Mouse (Mus musculus): ENCODE measurements around the gene Tmem175.

Gene Tmem175

DNA sequence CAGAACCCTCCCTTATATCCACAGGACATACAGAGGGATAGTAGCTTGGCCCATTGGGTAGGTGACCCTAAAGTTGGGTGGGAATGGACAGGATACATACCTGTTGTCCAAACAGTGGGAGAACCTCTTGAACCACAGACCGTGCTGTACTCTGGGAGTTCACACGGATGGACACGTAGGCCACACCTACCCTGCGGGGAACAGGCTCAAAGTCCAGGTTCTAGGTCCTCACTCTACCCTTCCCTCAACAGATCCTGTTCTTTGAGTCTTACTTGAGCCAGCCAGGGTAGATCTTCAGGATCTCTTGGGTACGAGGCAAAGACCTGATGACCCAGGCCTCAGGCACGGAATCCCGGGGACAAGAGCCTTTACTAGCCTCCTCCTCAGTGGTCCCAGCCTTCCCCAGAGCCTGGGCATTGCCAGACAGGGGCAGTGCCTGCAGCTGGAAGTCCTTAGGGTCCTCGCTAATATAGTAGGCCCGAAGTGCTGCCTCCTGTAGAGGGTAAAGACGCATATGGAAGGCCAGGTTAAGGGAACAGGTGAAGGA lies 24.9 kb downstream of the Tmem175 start:
- no peak for DNase-seq

DNA sequence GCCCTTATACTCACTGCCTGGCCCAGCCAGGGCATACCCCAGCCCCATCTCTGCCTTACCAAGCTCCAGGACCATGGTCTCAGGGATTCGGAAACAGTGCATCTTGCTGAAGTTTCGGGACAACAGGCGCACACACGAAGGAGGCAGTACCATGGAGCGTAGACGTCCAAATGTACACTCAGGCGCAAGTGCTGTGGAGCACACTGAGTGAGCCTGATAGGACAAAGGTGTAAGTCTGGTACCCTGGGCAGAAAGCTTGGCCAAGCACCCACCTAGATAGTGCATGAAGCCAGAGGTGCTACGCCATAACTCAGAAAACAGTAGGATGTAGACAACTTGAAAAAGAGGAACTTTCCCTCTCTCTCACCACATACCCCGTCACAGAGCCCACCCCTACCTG lies 25.8 kb downstream of the Tmem175 start:
- no peak for DNase-seq

DNA sequence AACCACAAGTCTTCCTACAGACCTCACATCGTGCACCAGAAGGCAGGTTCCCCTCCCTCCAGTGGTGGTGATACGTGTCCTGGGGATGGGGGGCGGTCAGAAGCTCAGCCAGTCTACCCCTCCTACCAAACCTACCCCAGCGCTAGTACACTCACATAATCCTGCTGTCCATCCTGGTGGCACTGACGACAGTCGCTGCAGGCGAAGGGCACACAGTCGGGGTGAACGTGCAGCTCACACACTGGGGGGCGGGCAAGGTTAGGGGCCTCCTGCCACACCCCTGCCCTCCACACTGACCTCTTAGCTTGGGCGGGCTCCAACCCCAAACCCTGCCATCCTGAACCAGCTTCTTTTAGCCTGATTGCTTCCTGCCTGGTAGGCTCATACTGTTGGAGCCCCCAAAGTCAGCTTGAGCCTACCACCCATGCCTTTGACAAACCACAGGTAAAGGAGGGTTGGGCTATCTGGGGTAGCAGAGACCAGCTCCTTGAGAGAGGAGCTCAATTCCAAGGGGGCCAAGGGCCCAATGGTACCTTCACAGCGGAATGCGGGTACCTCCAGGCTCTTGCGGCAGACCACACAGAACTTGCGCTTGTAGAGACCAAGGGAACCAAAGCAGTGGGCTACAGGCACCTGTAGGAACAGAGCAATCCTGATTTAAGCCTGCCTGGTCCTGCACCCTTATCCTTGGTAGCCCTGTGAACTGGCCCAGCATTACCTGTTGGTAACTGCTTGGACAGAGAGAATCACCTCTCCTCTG lies 26.5 kb downstream of the Tmem175 start:
- DNase-seq = no peak

DNA sequence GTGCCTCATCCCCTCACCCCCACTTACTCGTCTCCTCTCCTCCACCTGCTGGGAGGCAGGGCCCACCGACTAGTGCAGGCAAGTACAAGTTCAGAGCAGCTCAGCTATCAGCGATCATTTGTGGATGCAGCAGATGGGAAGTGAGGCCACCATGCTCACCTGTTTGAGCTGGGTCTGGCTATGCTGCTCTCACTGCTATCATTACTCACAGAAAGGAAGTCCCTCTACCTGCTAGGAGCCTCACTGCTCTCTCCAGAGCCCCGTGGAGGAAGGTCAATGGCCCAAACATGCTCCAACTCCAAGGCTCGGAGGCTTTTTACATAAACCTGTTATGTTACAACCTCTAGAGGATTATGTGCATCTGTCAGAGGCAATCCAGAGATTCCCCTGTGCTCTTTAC lies 27.8 kb downstream of the Tmem175 start:
- no peak for DNase-seq

DNA sequence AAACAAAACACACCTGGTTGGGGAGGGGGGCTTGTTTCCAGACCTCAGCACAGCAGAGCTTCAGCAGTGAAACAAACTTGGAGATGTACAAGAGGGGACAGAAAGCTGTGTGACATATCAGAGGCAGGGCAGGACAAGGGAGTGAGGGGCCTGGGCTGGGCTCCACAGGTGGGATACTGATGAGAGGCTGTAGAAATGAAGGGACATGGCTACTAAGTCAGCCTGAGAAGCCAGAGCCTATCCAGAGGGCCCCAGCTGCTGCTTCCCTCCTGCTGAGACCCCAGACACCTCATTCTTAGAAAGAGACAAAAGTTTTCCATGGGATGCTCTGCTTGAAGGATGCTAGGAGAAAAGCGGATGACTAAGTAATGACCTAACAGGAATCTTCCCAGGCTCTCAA lies 29.0 kb downstream of the Tmem175 start:
- no peak for DNase-seq

DNA sequence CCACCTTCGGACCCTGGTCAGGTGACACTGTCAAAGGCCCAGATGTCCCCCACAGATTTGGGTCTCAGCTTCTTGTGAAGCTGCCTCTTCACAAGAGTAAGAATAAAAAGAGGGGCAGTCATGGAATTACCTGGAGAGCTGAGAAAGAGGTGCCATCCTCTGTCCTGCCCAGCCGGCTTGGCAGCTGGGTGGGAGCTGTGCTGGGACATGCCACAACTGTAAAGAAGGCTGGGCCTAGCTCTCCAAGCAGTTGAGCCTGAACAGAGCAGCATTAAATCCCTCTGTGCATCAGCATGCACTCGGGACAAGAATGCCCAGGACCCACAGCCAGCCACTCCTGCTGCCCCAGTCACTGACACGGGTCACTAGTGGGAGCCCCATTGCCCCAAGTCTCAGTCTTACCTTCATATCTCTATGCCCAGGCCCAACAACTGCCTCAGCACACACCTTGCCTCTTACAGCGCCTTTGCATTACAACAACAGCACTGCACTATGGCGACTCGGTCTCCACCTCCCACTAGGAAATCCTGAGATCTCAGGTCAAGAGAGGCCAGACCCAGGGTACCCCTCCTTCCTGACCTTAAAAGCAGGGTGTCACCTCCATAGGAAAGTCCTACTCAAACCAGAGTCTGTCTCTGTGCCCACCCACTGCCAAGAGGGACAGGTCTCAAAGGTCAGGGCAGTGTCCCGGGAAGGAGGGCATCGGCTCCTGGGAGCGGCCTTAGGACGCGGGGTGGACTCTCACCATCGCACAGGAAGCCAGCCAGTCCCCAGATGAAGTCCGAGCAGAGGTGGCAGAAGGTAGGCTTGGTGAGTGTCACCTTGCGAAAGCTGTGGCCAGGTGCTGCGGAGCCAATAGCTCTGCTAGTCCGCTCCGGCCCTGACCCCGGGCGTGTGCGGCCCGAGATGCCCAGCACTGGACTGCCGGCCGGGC lies 30.4 kb downstream of the Tmem175 start, which contains the start of gene Idua:
Gene Idua, plus strand, starts transcription at position 634 of the 934 bp plus-strand sequence.
- DNase-seq = no peak

DNA sequence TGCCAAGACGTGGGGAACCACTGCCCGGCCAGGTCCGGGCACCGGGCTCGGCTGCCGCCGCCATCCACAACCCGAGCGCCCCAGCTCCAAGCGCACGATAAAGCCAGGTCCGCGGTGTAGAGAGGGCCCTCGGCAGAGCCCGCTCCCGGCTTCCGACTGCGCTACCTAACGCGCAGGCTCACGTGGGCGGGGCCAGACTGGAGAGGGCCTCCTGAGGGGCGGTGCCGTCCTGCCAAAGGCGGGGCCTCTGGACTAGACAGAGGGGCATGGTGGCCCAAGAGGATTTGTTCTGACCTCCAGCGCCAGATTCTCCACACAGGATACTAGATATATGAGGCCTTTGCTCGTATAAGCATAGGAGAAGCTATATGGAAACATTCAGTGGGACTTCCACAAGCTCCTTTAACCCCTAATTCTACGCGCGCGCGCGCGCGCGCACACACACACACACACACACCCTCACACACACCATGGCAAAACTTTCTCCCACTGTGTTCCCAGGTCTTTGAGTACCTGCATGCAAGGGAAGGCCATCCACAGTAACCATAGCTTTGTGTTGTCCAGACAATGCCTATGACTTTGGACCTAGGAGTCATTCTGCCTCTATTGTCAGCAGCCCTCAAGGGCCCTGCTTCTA lies 31.2 kb downstream of the Tmem175 start:
- peak; percentile 93 to 95 for DNase-seq

DNA sequence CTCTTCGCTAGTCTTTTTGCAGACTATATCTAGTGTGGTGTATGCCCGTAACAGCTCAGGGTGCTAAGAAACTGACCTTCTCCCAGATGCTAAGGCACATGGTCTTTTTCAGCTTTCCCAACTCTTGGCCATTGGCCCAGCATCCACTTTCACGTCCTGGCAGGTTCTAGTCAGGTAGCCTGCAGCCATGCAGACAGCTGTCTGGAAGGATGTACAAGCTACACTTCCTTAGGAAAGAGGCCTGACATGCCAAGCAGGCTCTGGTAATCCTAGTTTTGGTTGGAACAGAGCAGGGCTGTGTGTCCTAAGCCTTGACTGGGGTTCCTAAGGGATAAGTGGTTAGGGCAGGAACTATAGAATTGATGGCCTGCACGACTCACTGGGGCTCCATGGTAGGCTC lies 33.2 kb downstream of the Tmem175 start:
- DNase-seq = no peak

DNA sequence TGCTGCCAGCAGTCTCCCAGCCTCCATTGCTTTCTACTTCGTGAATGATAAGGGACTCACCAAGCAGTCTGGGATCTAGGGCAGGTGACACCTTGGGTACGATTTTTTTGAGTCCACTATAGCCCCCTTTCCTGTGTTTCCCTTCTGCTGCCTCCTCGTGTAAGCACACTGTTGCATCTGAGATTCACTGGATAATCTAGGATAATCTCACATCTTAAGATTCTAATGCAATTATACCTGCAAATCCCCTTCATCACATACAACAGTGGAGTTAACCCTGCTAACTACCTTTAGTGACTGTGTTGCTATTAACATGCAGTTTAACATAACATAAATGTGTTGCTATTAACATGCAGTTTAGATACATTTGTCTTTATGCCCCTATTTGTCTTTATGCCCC lies 35.5 kb downstream of the Tmem175 start:
- DNase-seq = no peak

DNA sequence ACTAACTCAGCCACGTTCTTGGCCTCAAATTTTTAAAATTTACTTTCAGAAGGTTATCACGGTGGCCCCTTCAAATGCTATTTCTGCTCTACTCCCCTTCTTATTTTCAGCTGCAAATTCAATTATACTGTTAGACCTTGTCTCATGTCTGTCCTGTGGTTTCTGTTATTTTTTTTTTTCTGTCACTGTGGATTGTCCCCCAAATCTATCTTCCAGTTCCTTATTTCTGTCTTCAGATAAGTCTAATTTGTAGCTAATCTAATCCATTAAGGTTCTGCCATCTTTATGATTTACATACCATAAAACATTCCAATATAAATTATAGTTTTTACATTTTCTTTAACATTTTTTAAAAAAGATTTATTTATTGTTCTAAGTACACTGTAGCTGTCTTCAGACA lies 37.8 kb downstream of the Tmem175 start:
- no peak for DNase-seq

DNA sequence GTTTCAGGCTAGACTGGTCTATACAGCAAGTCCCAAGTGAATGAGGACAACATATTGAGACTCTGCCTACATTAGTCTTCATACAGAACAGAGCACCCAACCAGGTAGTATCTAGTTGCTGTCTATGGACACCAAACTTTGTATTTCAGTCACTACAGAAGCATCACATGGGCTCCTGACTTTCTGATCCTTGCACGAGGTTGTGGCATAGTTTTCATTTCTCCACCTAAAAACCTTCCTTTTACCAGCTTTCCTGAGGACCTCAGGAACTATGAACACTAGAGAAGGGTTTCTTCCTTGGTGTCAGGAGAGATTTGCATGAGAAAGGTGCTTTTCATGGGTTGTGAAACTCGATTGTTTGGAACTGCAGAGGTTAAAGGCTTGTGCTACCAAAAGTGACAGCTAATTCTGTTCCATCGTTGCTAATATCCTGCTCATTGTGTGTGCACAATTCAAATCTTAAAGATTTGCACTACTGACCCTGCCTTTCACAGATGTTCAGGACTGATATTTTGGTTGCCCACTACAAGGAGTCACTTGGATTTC lies 38.9 kb downstream of the Tmem175 start:
- DNase-seq = no peak

DNA sequence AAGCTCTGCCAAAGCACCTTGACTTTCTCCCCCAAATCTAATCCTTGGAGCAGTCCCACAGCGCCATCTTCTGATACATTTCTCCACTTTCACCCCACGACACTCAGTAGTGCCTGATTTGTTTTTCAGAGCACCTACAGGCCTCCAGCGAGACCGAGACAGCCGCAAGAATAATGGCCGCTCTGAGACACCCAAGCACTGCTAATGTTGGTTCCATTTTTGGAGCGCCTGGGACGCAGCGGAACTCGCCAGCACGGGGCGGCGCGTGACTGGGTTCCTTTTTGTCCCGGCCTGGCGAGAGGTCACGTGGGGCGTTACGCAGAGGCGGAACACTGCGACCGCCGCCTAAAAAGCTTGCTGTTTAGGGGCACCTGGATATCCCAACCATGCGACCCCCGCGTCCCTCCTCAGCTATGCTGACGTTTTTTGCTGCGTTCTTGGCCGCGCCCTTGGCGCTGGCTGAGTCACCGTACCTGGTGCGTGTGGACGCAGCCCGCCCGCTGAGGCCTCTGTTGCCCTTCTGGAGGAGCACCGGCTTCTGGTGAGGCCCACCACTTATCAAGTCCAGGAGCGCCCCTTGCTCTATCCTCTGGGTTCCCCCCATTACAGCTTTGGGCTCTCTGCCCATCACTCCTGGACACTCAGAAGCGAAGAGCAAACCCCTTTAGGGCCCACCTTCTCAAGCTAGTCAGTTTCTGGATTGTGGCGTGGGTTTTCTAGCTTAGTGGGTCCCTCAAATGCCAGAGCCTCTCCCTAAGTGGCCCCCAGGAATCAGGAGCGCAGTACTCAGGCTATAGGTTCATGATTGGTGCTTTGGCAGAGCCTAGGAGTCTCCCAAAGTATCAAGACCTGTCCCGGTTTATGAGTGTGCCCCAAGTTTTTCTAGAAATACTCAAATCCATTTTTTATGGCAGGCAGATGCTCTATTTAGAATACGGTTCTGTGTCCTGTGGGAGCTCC lies 39.7 kb downstream of the Tmem175 start, which contains the start of gene Dgkq:
Gene Dgkq, minus strand, starts transcription at position 696 of the 960 bp plus-strand sequence.
- peak; percentile 92 for DNase-seq

DNA sequence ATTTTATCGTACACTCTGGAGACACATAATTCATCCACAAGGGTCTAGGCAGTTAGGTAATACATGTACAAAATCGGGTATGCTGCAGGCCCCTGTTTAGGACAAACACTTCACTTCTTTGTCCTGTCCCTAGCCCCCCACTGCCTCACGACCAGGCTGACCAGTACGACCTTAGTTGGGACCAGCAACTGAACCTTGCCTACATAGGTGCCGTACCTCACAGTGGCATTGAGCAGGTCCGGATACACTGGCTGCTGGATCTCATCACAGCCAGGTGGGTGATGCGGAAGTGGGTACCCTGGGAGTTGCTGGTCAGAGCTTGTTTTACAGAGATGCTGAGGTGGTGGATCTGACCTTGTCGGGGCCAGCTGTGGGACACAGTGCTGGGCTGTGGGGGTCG lies 40.4 kb downstream of the Tmem175 start:
- no peak for DNase-seq

DNA sequence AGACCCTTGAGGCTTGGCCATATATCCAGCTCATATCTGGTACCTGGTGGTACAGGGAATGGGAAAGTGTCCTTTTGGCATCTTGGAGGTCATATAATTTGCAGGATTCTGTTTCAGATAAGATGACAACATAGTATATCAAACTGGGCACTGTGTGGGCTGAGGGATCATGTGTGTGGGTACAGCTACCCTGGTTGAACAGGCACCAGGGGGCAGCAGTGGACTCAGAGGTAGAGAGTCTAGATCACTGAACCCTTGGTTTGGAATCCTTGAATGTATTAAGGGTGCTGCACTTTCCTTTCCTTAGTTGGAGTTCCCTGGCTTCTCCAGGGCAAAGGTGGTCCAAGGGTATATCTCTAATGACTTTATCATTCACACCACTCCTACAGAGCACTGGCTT lies 41.2 kb downstream of the Tmem175 start:
- DNase-seq = peak; percentile 36 to 39

DNA sequence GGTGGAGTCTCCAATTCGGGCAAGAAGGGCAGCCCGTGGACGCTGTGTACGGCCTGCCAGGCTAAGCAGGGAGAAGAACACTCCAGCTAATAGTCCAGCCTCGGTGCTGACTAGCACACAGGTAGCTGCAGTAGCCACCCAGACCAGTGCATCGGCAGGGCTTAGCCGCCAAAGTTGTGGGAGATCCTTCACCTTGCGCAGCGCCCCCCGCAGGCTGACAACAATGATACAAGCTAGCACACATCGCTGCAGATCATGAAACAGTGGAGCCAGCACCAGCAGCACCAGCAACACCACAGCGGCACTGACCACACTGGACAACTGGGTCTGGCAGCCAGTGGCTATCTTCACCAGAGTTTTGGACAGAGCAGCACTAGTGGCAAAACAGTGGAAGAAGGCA lies 42.2 kb downstream of the Tmem175 start:
- DNase-seq = no peak

DNA sequence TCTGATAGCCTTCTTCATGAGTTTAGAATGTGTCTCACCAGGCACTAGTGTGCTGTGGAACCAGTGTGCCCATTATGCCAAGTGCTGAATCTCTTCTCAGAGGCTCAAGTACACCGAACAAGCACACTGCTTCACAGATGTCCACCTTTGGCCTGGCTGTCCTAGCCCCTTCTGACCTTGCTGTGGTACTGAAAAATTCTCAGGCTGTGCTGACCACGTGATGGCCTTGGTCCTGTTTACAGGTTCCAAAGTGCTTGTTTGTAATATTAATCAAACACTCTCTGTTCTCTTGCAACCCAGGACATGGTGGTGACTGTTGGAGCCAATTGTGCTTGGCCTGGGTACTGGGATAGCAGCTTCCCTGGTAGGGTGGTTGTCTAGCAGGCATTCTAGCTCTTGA lies 45.1 kb downstream of the Tmem175 start:
- DNase-seq = no peak

DNA sequence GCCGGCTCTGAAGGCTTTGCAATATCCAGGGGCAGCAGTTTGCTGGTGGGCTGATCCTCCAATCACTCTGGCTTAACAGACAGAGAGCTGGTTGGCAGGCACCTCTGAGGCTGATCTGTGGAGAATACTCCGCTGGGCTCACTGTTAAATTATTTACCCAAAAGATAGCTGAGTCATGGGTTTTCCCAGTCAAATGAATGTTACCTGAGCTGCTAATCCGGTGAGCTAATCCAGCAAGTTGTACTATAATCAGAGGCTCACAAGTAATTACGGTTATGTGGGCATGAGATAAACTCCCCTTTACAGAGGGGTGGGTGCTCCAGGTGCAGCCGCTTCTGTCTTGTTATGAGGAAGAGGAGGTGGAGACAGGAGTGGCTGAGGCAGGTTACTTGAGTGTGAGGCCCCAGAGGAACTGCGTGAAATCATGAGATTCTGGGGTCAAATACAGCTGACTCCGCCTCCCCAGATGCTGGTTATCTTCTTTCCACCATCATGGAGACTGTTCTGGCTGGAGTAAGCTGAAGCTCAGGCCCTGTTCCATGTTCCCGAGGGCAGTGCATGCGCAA lies 45.8 kb downstream of the Tmem175 start, which contains the start of gene Slc26a1:
Gene Slc26a1, minus strand, starts transcription at position 319 of the 566 bp plus-strand sequence.
- DNase-seq = no peak

DNA sequence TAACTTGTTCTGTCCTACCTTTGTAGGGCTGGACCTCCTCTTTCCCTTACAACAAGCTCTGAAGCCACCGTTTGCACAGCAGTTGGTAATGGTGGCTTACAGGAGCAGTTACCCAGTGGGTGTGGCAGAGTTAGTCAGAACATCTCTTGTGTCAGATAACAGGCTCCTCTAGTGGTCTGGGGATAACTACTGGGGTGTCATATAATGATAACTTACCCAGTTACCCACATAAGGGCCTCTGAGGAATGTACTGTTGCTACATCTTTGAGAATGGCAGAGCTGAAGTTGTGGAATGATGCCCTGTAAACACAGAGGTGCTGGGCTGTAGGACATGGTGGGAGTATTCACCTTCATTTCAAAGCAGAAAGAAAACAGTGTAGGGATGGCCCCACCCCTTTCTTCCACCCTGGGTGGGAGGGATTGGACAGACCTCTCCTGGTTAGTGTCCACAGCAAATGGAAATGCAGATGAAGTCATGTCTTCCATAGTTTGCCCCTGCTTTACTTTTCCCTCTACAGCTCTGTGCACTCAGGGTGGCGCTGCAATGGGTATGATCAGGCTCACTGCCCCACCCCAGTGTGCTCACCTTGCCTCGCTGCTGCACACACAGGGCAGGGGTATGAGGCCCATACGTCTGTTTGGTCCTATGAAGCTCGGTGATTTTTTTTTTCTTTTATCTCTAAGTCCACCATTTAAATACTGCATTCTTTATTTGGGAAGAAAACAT lies 47.4 kb downstream of the Tmem175 start:
- no peak for DNase-seq

DNA sequence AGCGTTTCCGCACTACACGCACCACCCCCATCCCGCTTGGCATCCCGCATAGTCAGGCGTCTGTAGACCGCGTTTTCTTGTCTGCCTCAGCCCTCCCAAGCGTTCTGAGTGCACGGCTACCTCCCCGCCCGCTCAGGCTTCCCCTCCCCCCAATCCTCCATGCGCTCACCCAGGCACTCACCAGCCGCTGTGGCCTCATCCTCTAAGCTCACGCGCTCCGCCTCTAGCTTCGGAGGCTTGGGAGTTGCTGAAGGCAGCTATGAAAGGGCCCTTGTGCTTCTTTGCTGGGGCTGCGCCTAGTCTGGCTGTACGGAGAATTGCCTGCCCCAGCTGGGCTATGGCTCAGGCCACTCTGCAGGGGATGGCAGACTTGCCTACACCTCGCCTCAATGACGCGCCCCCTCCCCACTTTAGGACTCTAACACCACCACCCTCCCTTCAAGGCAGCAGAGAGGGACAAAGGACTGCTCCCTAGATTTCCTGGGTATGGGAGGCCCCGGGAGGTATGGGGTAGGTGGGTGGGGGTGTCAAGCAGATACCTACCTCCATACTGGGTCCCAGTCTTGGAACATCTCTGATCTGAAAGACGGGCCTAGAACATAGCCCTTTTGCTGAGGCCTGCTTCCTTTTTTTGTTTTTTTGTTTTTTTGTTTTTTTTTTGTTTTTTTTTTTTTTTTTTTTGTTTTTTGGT lies 48.2 kb downstream of the Tmem175 start:
- DNase-seq = peak; percentile 20 to 48

All from lung, adult 18-20 months (tissue).